ENCODE assay signal across 8 mouse cellular contexts in the genomic region with DNA sequence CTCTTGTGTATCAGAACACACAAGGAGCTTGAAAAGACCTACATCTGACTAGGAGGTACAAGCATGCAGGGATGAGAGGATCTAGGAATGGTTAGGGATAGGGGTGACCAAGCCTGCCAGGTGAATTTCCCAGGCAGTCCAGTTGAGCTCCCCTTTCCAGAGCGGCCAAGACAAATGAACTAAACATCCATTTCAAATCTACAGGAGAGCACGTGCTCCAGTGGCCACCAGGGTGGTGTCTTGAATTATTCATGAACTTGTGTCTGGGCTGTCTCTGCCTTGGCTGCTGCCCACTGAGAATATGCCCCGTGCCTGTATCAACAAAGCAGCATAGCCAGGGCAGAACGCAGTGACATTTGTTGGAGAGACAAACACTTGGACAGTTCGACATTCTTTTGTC.
DNase-seq lines count a peak whose midpoint lies in the region; ATAC-seq and TF ChIP-seq lines count a peak whose summit lies in the region.

No protein-coding gene starts in this region.

- ATAC-seq in heart, embryonic 12.5 days (ENCODE audit: insufficient number of reproducible peaks, low FRiP score) = peak; percentile 48; the same call in 1 of the 2 replicates
- ATAC-seq in neural tube, embryonic 15.5 days (ENCODE audit: low FRiP score) = peak; percentile 72
- ATAC-seq in megakaryocyte-erythroid progenitor cell, adult 5-6 weeks (replicated peaks; ENCODE audit: low FRiP score, low TSS enrichment, poor library complexity, severe bottlenecking) = no peak

- peaks cover 3% of the 10 kb centered on the region; the same call in 1 of the 2 replicates for H3K36me3 ChIP-seq in heart, embryonic 12.5 days
- no peaks in the 10 kb centered on the region for H3K36me3 ChIP-seq in neural tube, embryonic 15.5 days

- no peak overlapping the region for H3K27ac ChIP-seq in gastrocnemius, adult 2 months
- peak overlapping the region; percentile 51 for H3K27ac ChIP-seq in heart, embryonic 12.5 days (ENCODE audit: poor library complexity, severe bottlenecking)
- H3K27ac ChIP-seq in neural tube, embryonic 15.5 days (replicated peaks) = peak overlapping the region; percentile 67

- intact Hi-C loops in gastrocnemius, adult 2 months (cut with DNase I) = no loop called here

- no peak overlapping the region for H3K9ac ChIP-seq in heart, embryonic 12.5 days
- no peak overlapping the region for H3K9ac ChIP-seq in neural tube, embryonic 15.5 days (replicated peaks)

- H3K4me2 ChIP-seq in heart, embryonic 12.5 days = peak overlapping the region; percentile 37; the same call in 1 of the 2 replicates
- no peak overlapping the region for H3K4me2 ChIP-seq in neural tube, embryonic 15.5 days

- WGBS in heart, embryonic 12.5 days = 33% methylated on average over 5 of the region's 5 CpGs
- WGBS in neural tube, embryonic 15.5 days = 9% methylated on average over 5 of the region's 5 CpGs

- H3K27me3 ChIP-seq in heart, embryonic 12.5 days (replicated peaks) = 0 out of 2 replicates have a peak, but pooled peaks cover 4% of the 10 kb centered on the region
- H3K27me3 ChIP-seq in neural tube, embryonic 15.5 days (replicated peaks) = no peaks in the 10 kb centered on the region

- H3K9me3 ChIP-seq in heart, embryonic 12.5 days (replicated peaks) = no peaks in the 10 kb centered on the region
- no peaks in the 10 kb centered on the region for H3K9me3 ChIP-seq in neural tube, embryonic 15.5 days (replicated peaks)

- no peak overlapping the region for H3K4me3 ChIP-seq in gastrocnemius, adult 2 months
- no peak overlapping the region for H3K4me3 ChIP-seq in heart, embryonic 12.5 days
- no peak overlapping the region for H3K4me3 ChIP-seq in neural tube, embryonic 15.5 days (replicated peaks)

- DNase-seq in gastrocnemius, adult 2 months = peak; percentile 30
- no peak for DNase-seq in gastrocnemius, postnatal 4 days (ENCODE audit: low spot score in 2 of 2)
- peak; percentile 20 for DNase-seq in kidney, adult 9 months
- no peak for DNase-seq in frontal cortex, postnatal 25 days (ENCODE audit: low spot score in 2 of 2)
- no peak for DNase-seq in layer of hippocampus, adult 9-11 months

- H3K4me1 ChIP-seq in heart, embryonic 12.5 days (replicated peaks) = peaks cover 27% of the 10 kb centered on the region
- peaks cover 53% of the 10 kb centered on the region for H3K4me1 ChIP-seq in neural tube, embryonic 15.5 days

- TF ChIP-seq CTCF in gastrocnemius, adult 2 months (IDR thresholded peaks at IDR 0.05) = no peak

Comparison
In these comparisons a context has a peak if more than half of its experiments do, and no peak if none do; other contexts are left out.
1. DNase-seq: peak in gastrocnemius, adult 2 months (single experiment) and kidney, adult 9 months (single experiment); none in gastrocnemius, postnatal 4 days (0 of 2), frontal cortex, postnatal 25 days (0 of 2) and layer of hippocampus, adult 9-11 months (single experiment).